Mouse (Mus musculus): ENCODE results near the gene Ctf1.
"Not testable (repeated sequence)": the region's sequence is repeated elsewhere in the genome, so short reads cannot be mapped to it uniquely, and the experiment has no call there.

Gene Ctf1

GRCm38 (mm10) chr7:127693290-127693689 is 19.2 kb upstream of the Ctf1 start:
- no peak for DNase-seq (ENCODE audit: extremely low spot score)

GRCm38 (mm10) chr7:127693730-127694129 is 18.8 kb upstream of the Ctf1 start:
- DNase-seq (ENCODE audit: extremely low spot score), result not testable (repeated sequence)

- DNase-seq (ENCODE audit: extremely low spot score), result no peak
Measured at GRCm38 (mm10) chr7:127698986-127699385, 13.6 kb upstream of the Ctf1 start.

DNA sequence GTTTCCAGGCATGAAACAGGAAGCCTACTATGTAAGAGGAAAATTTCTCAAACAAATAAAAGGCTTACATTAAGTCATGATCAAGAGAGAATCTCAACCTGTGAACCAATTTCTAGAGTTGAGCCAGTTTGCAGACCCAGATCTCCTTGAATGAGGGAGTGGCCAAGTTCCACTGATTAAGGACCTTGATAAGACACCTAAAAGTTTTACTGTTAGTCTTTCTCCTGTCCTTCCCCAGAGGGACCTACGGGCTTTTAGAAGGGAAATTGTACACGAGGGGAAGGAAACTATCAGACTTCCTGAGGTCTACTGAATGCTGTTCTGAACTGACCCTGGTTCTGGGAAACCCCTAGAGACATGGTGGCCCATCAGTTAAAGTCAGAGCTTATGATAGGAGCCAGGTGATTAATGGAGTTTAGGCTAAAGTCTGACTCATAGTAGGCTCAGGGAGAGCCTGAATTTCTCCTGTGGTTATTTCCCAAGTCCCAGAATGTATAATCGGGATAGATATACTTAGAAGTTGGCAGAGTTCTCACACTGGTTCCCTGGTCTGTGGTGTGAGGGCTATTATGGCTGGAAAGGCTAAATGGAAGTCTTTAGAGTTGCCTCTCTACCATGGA is 11.7 kb upstream of the Ctf1 start:
- no peak for DNase-seq (ENCODE audit: extremely low spot score)

GRCm38 (mm10) chr7:127703561-127704178 is 8.9 kb upstream of the Ctf1 start:
- DNase-seq (ENCODE audit: extremely low spot score), result no peak

DNA sequence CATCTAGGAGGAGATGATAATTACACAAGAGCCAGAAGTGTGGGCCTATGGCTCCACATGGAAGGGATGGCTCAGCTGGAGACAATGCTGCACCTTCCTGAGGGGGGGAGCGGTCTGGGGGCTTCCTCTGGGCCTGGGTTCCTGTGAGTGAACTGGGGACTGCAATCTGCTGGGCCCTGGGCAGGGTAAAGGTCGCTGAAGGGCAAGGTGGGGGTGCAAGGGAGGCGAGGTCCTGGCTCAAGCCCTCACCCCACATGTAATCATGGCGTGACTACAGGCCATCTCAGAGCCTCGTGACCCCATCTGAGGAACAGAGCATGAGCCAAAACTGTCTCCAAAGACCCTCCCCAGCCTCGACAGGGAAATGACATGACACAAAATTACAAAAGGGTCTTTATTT is 7.9 kb upstream of the Ctf1 start:
- DNase-seq (ENCODE audit: extremely low spot score), result no peak

DNA sequence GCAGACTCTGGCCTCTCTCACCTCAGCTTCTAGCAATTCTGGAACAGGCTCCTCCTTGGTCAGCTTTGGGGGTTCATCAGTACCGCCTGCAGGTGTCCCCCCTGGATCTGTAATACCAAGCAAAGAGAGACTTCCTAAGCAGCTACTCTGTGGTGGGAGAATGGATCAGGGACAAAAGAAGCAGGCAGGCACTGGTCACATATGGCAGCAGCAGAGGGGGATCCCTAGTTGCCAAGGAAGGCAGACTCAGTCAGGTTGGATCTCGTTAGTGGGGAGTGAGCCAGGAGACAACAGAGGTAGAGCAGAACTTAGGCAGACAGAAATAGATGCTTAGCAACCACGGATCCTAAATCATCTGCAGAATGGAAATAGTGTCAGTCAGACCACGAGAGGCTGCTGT is 6.8 kb upstream of the Ctf1 start:
- DNase-seq (ENCODE audit: extremely low spot score), result no peak

- DNase-seq (ENCODE audit: extremely low spot score), result no peak
Measured at GRCm38 (mm10) chr7:127707045-127707956, 5.2 kb upstream of the Ctf1 start.

DNA sequence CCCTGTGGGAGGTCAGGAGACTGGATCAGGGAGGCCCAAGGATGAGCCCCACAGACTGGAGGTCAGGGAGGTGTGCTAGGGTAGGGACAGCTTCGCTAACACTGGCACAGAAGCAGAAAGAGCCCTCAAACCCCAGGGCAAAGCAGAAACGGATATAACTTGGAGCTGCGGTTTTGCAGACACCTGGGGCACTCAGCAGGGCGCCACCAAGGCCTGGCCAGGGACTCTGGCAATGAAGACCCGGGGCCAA is 4.7 kb upstream of the Ctf1 start:
- no peak for DNase-seq (ENCODE audit: extremely low spot score)

DNA sequence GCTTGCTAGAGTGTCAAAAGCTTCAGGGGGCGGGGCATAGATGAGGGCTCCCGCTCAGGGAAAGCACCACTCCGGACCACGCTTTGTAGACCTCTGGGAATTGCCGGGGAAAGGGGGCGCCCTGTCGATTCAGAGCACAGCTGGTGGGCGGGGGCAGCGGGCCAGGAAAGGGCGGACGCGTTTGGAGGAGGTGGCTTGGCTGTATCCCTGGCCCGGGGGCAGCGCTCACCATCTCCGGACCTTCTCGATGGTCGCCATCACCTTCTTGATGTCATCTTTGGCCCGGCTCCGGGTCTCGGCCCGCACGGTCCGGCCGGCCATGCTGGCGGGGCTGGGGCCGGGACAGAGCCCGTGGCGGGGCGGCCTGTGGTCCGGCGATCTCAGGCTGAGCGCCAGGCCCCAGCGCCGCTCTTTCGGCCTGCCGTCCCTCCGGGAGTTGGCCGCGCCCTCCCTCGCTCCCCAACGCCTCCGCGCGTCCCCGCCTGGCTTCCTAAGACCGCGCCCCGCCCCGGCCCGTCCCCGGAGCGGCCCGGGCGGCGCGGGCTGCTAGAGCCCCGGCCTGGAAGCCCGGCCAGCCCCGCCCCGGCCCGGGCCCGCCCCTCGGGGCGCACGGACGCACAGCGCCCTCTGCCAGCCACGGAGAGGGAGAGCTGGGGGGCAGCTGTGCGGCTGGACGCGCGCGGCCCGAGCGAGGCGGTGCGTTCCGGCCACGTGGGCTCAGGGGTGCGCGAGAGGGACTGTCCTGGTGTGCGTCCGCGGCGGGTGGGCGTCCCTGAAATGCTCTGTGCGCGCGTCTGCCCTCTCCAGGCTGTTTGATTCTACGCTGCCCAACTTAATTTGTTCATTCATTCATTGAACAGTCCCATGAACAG is 4.1 kb upstream of the Ctf1 start, which contains the start of gene Bcl7c:
Bcl7c (minus strand) TSS at position 727 of the 872 bp plus-strand sequence.
- DNase-seq (ENCODE audit: extremely low spot score), result peak; percentile 96

GRCm38 (mm10) chr7:127709261-127709979 is 3.1 kb upstream of the Ctf1 start:
- DNase-seq (ENCODE audit: extremely low spot score), result no peak

GRCm38 (mm10) chr7:127711031-127711430 is 1.5 kb upstream of the Ctf1 start:
- DNase-seq (ENCODE audit: extremely low spot score), result no peak

- DNase-seq (ENCODE audit: extremely low spot score), result no peak
Measured at GRCm38 (mm10) chr7:127711456-127711855, 1.1 kb upstream of the Ctf1 start.

DNA sequence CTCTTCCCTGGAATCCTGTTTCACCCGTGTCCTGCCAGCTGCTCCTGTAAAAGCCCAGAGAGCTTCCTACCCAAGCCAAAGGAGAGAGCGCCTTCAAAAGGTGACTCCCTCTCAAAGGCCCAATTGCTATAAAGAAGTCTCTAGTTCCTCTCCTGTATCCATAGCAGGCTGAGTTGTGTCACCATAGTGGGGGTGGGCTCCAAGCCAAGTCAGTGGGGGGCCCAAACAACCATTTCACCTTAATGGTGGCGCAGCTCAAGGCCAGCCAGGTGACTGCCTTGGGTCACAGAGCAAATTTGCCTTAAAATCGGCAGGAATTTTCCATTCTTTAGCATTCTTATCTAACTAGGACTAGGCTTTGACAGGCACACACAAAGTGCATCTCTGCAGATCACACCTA is 2.3 kb downstream of the Ctf1 start:
- DNase-seq (ENCODE audit: extremely low spot score), result no peak

DNA sequence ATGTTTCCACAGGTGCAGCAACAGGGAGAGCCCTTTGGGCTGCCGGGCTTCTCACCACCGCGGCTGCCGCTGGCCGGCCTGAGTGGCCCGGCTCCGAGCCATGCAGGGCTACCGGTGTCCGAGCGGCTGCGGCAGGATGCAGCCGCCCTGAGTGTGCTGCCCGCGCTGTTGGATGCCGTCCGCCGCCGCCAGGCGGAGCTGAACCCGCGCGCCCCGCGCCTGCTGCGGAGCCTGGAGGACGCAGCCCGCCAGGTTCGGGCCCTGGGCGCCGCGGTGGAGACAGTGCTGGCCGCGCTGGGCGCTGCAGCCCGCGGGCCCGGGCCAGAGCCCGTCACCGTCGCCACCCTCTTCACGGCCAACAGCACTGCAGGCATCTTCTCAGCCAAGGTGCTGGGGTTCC is 4.5 kb downstream of the Ctf1 start:
- peak; percentile 81 for DNase-seq (ENCODE audit: extremely low spot score)

DNA sequence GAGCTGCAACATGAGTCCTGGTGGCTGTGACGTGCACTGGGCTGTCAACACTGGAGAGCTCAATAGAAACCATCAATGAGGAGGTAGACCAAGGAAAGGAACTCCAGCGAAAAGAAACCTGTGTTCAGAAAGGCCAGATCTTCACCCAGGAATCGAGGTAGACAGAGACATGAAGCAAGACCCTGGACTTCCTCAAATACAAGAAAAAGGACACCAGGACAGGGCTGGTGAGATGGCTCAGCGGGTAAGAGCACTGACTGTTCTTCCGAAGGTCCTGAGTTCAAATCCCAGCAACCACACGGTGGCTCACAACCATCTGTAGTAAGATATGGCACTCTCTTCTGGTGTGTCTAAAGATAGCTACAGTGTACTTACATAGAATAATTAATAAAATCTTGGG is 5.8 kb downstream of the Ctf1 start:
- DNase-seq (ENCODE audit: extremely low spot score), result no peak

- DNase-seq (ENCODE audit: extremely low spot score), result no peak
Measured at GRCm38 (mm10) chr7:127719258-127719657, 6.7 kb downstream of the Ctf1 start.

DNA sequence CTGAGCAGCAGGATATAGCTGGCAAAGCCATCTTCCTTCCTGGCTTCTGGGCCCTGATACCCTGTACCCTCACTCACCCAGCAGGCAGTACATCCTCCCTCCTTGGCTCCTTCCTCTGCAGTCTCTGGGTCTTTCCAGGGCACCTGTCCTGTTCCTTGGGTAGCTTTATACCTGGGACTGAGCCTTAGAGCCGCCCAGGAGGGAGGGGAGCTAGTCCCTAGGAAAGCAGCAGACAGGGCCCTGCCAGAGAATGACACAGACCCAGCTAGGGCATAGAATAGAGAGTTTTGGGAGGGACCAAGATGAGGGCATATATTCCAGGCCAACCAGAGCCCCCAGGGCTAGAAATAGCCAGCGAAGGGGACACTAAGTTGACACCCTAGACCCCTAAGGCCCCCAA is 13.0 kb downstream of the Ctf1 start:
- DNase-seq (ENCODE audit: extremely low spot score), result no peak

- DNase-seq (ENCODE audit: extremely low spot score), result no peak
Measured at GRCm38 (mm10) chr7:127725924-127726323, 13.4 kb downstream of the Ctf1 start.

- no peak for DNase-seq (ENCODE audit: extremely low spot score)
Measured at GRCm38 (mm10) chr7:127727898-127728297, 15.4 kb downstream of the Ctf1 start.

DNA sequence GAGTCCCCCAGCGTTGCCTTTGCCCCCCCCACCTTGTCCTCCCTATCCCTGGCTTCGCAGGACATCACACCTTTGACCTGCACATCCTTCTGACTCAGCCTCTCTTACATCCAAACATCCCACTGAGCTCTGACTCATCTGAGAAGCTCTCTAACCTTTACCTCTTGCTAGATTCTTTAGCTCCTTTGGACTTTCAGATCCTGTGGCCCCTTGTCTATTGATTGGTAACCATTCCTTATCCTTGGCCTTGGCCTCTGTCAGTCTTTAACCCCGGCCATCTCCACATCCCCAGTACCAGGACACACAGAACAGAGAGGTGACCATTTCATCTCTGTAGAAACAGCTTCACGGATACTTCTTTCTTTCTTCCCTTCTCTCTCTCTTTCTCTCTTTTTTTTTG is 17.6 kb downstream of the Ctf1 start:
- no peak for DNase-seq (ENCODE audit: extremely low spot score)

All from embryo, embryonic 9.5 days (tissue).